Mouse (Mus musculus) cortical plate, adult 2 months (tissue): ENCODE results near the gene Atp2b1.

ENCODE experiments used
- CTCF ChIP-seq: fragments of 200-500 bp; IDR thresholded peaks from 2 replicates; pipeline ENCODE4 v1.5.1; 2011; ENCODE audit warnings: mild to moderate bottlenecking, control low read depth, low read length; ENCODE audit not compliant: insufficient read depth; ENCODE audit errors: extremely low read depth
- POLR2A ChIP-seq: fragments of 200-500 bp; IDR thresholded peaks from 2 replicates; pipeline ENCODE4 v1.6.1; 2011; ENCODE audit warnings: mild to moderate bottlenecking, low read length, control low read depth; ENCODE audit not compliant: insufficient read depth; ENCODE audit errors: extremely low read depth

- TF ChIP-seq CTCF = no peak
- TF ChIP-seq POLR2A = peak; percentile 42; the same call in 1 of the 2 replicates
Measured at GRCm38 (mm10) chr10:98959385-98959784, 45.2 kb downstream of the Atp2b1 start.
